Mouse (Mus musculus) midbrain, embryonic 13.5 days (tissue): Measurements from ENCODE around the gene Psme2b. TPM values are rescaled to one million over a fixed set of nuclear protein-coding genes. Genes with fewer than 3 reads are reported as not detected.
"Not testable (repeated sequence)": the region's sequence is repeated elsewhere in the genome, so short reads cannot be mapped to it uniquely, and the experiment has no call there.

ENCODE experiments used
- ATAC-seq: fragments of 200-750 bp; cut with Nextera tagmentation; 2 replicates; pipeline ENCODE4 v1.8.0; 2017; ENCODE audit warnings: mild to moderate bottlenecking, moderate TSS enrichment, moderate library complexity
- H3K27ac ChIP-seq: fragments of 300-500 bp; sonication (generic); 2 replicates; pipeline ENCODE4 v1.5.1; 2015; ENCODE audit warnings: inconsistent platforms, mild to moderate bottlenecking, moderate library complexity
- H3K27me3 ChIP-seq: fragments of 300-500 bp; sonication (generic); 2 replicates; pipeline ENCODE4 v1.6.1; 2015; ENCODE audit warnings: mild to moderate bottlenecking, inconsistent platforms
- H3K36me3 ChIP-seq: fragments of 300-500 bp; sonication (generic); 2 replicates; pipeline ENCODE4 v1.6.1; 2015; ENCODE audit warnings: mild to moderate bottlenecking, inconsistent platforms
- H3K4me1 ChIP-seq: fragments of 300-500 bp; sonication (generic); replicated peaks from 2 replicates; pipeline ENCODE4 v1.6.1; 2015; ENCODE audit warnings: inconsistent platforms
- H3K4me2 ChIP-seq: fragments of 300-500 bp; sonication (generic); replicated peaks from 2 replicates; pipeline ENCODE4 v1.6.1; 2015; ENCODE audit warnings: moderate library complexity, mild to moderate bottlenecking, inconsistent platforms
- H3K4me3 ChIP-seq: fragments of 300-500 bp; sonication (generic); replicated peaks from 2 replicates; pipeline ENCODE4 v1.5.1; 2015; ENCODE audit warnings: mild to moderate bottlenecking, inconsistent platforms
- H3K9ac ChIP-seq: fragments of 300-500 bp; sonication (generic); replicated peaks from 2 replicates; pipeline ENCODE4 v1.6.1; 2015; ENCODE audit warnings: mild to moderate bottlenecking, inconsistent platforms
- H3K9me3 ChIP-seq: fragments of 300-500 bp; sonication (generic); 2 replicates; pipeline ENCODE4 v1.6.1; 2016; ENCODE audit warnings: mild to moderate bottlenecking, inconsistent platforms
- WGBS: fragments of 180-500 bp; shearing (Covaris S2); methylation state at CpG from one replicate; pipeline ENCODE4 v1.1.7; 2015; 5-methylcytosine and 5-hydroxymethylcytosine counted together
- polyA plus RNA-seq: library from polyadenylated mRNA; unstranded; fragments of >200 nt; fragmentation: Nextera tagmentation; extraction: Ambion mirVana; gene quantifications from 2 replicates; pipeline ENCODE4 v1.2.1, GENCODE M21; 2015

Gene Psme2b
- polyA plus RNA-seq = 2.4 and 2.7 TPM in 2 replicates

DNA sequence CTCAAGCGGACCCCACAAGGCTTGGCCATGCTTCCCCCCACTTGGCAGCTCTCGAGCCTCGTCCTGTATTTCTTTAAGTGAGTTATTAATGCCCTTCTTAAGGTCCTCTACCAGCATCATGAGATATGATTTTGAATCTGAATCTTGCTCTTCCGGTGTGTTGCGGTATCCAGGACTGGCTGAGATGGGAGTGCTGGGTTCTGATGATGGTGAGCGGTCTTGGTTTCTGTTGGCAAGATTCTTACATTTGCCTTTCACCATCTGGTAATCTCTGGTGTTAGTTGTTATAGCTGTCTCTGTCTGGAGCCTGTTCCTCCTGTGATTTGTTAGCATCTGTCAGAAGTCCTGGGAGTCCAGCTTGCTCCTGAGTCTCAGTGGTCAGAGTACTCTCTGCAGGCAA lies at the start of gene Psme2b:
Gene Psme2b, minus strand, starts transcription at position 101 of the 400 bp plus-strand sequence.
- not testable (repeated sequence) for H3K27ac ChIP-seq, H3K36me3 ChIP-seq, H3K4me1 ChIP-seq, H3K4me2 ChIP-seq, H3K9ac ChIP-seq, H3K4me3 ChIP-seq, H3K9me3 ChIP-seq, ATAC-seq, H3K27me3 ChIP-seq
- 95% methylated on average over 6 of the region's 6 CpGs for WGBS

DNA sequence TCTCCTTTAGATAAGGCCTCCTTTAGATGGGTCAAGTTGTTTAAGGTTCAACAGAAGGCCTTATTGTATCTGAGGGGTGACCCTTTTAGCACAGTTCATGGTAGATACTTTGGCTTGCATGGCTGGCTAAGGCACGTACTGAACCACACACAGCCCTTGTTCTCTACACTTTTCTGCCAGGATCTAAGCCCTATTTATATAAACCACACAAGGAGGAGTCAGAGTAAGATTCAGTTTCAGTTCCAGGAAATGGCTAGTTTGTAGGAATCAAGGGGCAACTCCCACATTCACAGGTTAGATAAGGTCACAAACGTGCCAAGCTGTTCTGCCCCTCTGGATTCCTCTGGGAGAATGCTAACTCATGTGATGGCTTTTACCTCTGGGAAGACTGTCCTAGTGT lies 48.0 kb upstream of the Psme2b start, which contains the start of gene Tgtp1:
Gene Tgtp1, minus strand, starts transcription at position 155 of the 400 bp plus-strand sequence.
- not testable (repeated sequence) for H3K36me3 ChIP-seq, H3K4me3 ChIP-seq, H3K9me3 ChIP-seq, H3K4me1 ChIP-seq, H3K27ac ChIP-seq, H3K27me3 ChIP-seq, H3K4me2 ChIP-seq, H3K9ac ChIP-seq, ATAC-seq
- WGBS = 67% methylated on average over 2 of the region's 2 CpGs

- not testable (repeated sequence) for H3K4me2 ChIP-seq, H3K27ac ChIP-seq, H3K4me1 ChIP-seq, ATAC-seq, H3K9ac ChIP-seq, H3K27me3 ChIP-seq, H3K36me3 ChIP-seq, H3K4me3 ChIP-seq, H3K9me3 ChIP-seq
- 79% methylated on average over 10 of the region's 10 CpGs for WGBS
Measured at GRCm38 (mm10) chr11:48993296-48993695, 47.3 kb upstream of the Psme2b start.

GRCm38 (mm10) chr11:48991740-48992520 lies 45.9 kb upstream of the Psme2b start, which contains the start of gene Gm12185:
TSS of gene Gm12185 (minus strand) at chr11:48992226.
- not testable (repeated sequence) for H3K27me3 ChIP-seq, H3K36me3 ChIP-seq, ATAC-seq, H3K4me1 ChIP-seq, H3K27ac ChIP-seq, H3K9me3 ChIP-seq, H3K9ac ChIP-seq, H3K4me3 ChIP-seq, H3K4me2 ChIP-seq
- WGBS = 73% methylated on average over 4 of the region's 4 CpGs

DNA sequence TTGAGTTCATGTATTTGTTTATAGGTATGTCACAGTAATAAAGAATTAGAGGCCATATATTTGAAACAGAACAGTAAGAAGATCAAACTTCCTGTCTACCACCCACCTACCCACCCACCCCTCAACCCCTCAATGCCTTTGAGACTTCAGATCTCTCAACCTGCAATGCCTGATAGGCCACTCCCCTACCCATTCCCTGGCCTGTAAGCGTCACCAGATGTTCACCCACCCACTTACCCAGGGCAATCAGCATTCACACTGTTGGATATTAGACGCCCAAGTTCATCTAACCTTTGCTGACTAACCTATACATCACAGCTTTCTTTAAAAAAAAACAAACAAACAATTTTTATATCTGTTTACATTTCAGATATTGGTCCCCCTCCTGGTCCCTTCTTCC lies 44.0 kb upstream of the Psme2b start:
- ATAC-seq, H3K36me3 ChIP-seq, H3K4me2 ChIP-seq, H3K4me3 ChIP-seq, H3K9me3 ChIP-seq, H3K27me3 ChIP-seq, H3K27ac ChIP-seq, H3K9ac ChIP-seq, H3K4me1 ChIP-seq: not testable (repeated sequence)
- 92% methylated on average over 2 of the region's 2 CpGs for WGBS

DNA sequence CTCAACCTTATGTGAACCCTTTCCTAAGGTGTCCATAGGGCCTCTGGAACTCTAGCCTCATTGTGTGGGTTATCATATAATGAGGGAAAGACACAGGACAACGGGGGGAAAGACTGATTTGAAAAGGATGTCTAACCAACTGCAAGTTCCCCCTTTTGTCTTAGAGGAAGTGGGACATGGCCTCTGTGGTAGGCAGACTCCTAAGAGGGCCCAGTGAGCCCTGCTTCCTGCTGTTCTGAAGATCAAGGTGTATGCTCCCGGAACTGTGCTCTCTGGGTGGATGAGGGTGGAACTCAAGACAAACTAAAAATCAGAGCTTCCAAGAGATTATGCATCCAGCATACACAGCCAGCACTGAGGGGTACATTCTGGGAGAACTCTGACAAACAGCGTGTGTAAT lies 42.2 kb upstream of the Psme2b start:
- H3K9ac ChIP-seq, H3K9me3 ChIP-seq, H3K27me3 ChIP-seq, H3K4me3 ChIP-seq, H3K27ac ChIP-seq, H3K36me3 ChIP-seq, H3K4me1 ChIP-seq, ATAC-seq, H3K4me2 ChIP-seq: not testable (repeated sequence)
- 76% methylated on average over 2 of the region's 3 CpGs for WGBS

DNA sequence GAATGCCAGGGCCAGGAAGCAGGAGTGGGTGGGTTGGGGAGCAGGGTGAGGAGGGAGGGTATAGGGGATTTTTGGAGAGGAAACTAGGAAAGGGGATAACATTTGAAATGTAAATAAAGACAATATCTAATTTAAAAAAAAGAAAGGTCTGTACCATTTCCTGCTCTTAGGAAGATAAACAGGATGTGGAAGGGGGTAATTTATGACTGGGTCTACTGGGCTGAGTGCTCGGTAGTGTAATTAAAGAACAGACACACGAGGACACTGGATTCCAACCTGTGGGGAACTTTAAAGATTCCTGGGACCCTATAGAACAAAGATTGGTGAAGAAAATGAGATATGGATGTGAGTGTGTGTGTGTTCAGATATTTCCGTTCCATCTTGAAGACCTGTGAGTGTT lies 36.9 kb upstream of the Psme2b start:
- not testable (repeated sequence) for H3K9ac ChIP-seq, H3K27ac ChIP-seq, H3K4me1 ChIP-seq, H3K27me3 ChIP-seq, H3K36me3 ChIP-seq, H3K9me3 ChIP-seq, H3K4me3 ChIP-seq, H3K4me2 ChIP-seq, ATAC-seq
- WGBS = no CpG with 5 or more reads among the region's 3 CpGs

DNA sequence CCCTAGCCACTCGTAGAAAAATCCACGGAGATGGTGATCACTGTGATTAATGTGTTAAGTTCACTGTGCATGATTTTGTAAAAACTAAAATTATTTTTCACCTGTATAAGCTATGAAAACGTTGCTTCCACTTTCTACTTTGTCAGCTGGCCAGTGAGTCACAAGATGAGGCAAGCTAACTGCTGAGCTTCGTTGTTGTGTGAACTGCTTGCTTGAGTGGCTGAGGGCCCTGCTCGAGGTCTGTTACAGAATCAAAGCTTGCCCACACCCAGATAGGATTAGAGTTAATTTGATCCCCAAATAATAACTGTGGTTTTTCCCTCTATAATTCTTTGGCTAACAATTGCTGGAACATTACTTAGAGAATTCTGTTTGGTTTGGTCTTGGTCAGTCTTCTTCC lies 34.1 kb upstream of the Psme2b start:
- H3K9me3 ChIP-seq, H3K27ac ChIP-seq, H3K36me3 ChIP-seq, H3K4me3 ChIP-seq, H3K4me2 ChIP-seq, H3K27me3 ChIP-seq, ATAC-seq, H3K9ac ChIP-seq, H3K4me1 ChIP-seq: not testable (repeated sequence)
- WGBS = no CpG with 5 or more reads among the region's 5 CpGs

- not testable (repeated sequence) for H3K9ac ChIP-seq
Measured at GRCm38 (mm10) chr11:48979251-48979650, 33.3 kb upstream of the Psme2b start, which contains the start of gene 9930111J21Rik1. TSS of gene 9930111J21Rik1 (minus strand) at chr11:48979398.

GRCm38 (mm10) chr11:48978240-48978939 lies 32.4 kb upstream of the Psme2b start, which contains the start of gene Olfr56:
TSS of gene Olfr56 (plus strand) at chr11:48978889.
- not testable (repeated sequence) for ATAC-seq
- no CpG with 5 or more reads among the region's 1 CpGs for WGBS

More at GRCm38 (mm10) chr11:48979251-48979650, 33.3 kb upstream of the Psme2b start, which contains the start of gene 9930111J21Rik1:
- WGBS = no CpG with 5 or more reads among the region's 3 CpGs
- not testable (repeated sequence) for H3K9me3 ChIP-seq, ATAC-seq, H3K27me3 ChIP-seq, H3K4me2 ChIP-seq, H3K4me3 ChIP-seq, H3K4me1 ChIP-seq, H3K36me3 ChIP-seq, H3K27ac ChIP-seq

DNA sequence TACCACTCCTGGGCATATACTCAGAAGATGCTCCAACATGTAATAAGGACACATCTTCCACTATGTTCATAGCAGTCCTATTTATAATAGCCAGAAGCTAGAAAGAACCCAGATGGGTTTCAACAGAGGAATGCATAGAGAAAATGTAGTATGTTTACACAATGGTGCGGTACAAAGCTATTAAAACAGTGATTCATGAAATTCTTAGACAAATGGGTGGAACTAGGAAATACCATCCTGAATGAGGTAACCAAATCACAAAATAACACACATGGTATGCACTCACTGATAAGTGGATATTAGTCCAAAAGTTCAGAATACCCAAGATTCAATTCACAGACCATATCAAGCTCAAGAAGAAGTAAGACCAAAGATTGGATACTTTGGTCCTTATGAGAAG lies 28.7 kb upstream of the Psme2b start:
- not testable (repeated sequence) for H3K9me3 ChIP-seq, H3K4me2 ChIP-seq, H3K36me3 ChIP-seq, H3K27me3 ChIP-seq, H3K4me3 ChIP-seq, ATAC-seq, H3K4me1 ChIP-seq, H3K9ac ChIP-seq, H3K27ac ChIP-seq
- no CpG with 5 or more reads among the region's 1 CpGs for WGBS

More at GRCm38 (mm10) chr11:48978240-48978939, 32.4 kb upstream of the Psme2b start, which contains the start of gene Olfr56:
- H3K4me1 ChIP-seq, H3K27me3 ChIP-seq, H3K4me2 ChIP-seq, H3K27ac ChIP-seq, H3K9me3 ChIP-seq, H3K9ac ChIP-seq, H3K36me3 ChIP-seq, H3K4me3 ChIP-seq: not testable (repeated sequence)

- H3K4me2 ChIP-seq, H3K36me3 ChIP-seq, H3K9me3 ChIP-seq, ATAC-seq, H3K9ac ChIP-seq, H3K27ac ChIP-seq, H3K4me3 ChIP-seq, H3K4me1 ChIP-seq, H3K27me3 ChIP-seq: not testable (repeated sequence)
Measured at GRCm38 (mm10) chr11:48939286-48939685, 6.7 kb downstream of the Psme2b start.
